Mouse (Mus musculus) stomach, embryonic 14.5 days (tissue): ENCODE measurements around the gene Il31. TPM values are rescaled to one million over a fixed set of nuclear protein-coding genes. Genes with fewer than 3 reads are reported as not detected.
A peak's percentile ranks its signal among the peaks of the same experiment; 100 is the strongest.

Experiments used
- ATAC-seq: fragments of 200-750 bp; cut with Nextera tagmentation; 2 replicates; pipeline ENCODE4 v1.8.0; 2017; ENCODE audit warnings: low read depth, moderate TSS enrichment; ENCODE audit not compliant: insufficient number of reproducible peaks, insufficient read depth, low FRiP score
- H3K27ac ChIP-seq: fragments of 300-500 bp; sonication (generic); 2 replicates; pipeline ENCODE4 v1.5.1; 2014; ENCODE audit warnings: mild to moderate bottlenecking, low read length, moderate library complexity, mixed read lengths
- H3K27me3 ChIP-seq: fragments of 300-500 bp; sonication (generic); 2 replicates; pipeline ENCODE4 v1.6.1; 2014; ENCODE audit warnings: low read length, control low read depth, mixed read lengths; ENCODE audit not compliant: control insufficient read depth, insufficient read depth
- H3K36me3 ChIP-seq: fragments of 300-500 bp; sonication (generic); 2 replicates; pipeline ENCODE4 v1.6.1; 2014; ENCODE audit warnings: mild to moderate bottlenecking, control low read depth, low read length, moderate library complexity, mixed read lengths; ENCODE audit not compliant: control insufficient read depth, insufficient read depth
- H3K4me1 ChIP-seq: fragments of 300-500 bp; sonication (generic); 2 replicates; pipeline ENCODE4 v1.6.1; 2014; ENCODE audit warnings: low read length, control low read depth, mixed read lengths; ENCODE audit not compliant: control insufficient read depth, insufficient read depth
- H3K4me2 ChIP-seq: fragments of 300-500 bp; sonication (generic); replicated peaks from 2 replicates; pipeline ENCODE4 v1.6.1; 2014; ENCODE audit warnings: low read depth, low read length, control low read depth
- H3K4me3 ChIP-seq: fragments of 300-500 bp; sonication (generic); 2 replicates; pipeline ENCODE4 v1.5.1; 2014; ENCODE audit warnings: low read depth, low read length, control low read depth
- H3K9ac ChIP-seq: fragments of 300-500 bp; sonication (generic); replicated peaks from 2 replicates; pipeline ENCODE4 v1.6.1; 2014; ENCODE audit warnings: low read depth, mild to moderate bottlenecking, control low read depth, low read length, moderate library complexity, mixed read lengths
- H3K9me3 ChIP-seq: fragments of 300-500 bp; sonication (generic); 2 replicates; pipeline ENCODE4 v1.6.1; 2016; ENCODE audit warnings: low read depth, low read length, control low read depth; ENCODE audit not compliant: control insufficient read depth
- WGBS: fragments of 180-500 bp; shearing (Covaris S2); extraction: QIAGEN DNeasy Blood & Tissue Kit; methylation state at CpG from one replicate; pipeline ENCODE4 v1.1.7; 2014; 5-methylcytosine and 5-hydroxymethylcytosine counted together
- polyA plus RNA-seq: library from polyadenylated mRNA; unstranded; fragments of >200 nt; fragmentation: Nextera tagmentation; extraction: Ambion mirVana; gene quantifications from 2 replicates; pipeline ENCODE4 v1.2.1, GENCODE M21; 2014

The Il31 gene
- not detected in 2 replicates for polyA plus RNA-seq

DNA sequence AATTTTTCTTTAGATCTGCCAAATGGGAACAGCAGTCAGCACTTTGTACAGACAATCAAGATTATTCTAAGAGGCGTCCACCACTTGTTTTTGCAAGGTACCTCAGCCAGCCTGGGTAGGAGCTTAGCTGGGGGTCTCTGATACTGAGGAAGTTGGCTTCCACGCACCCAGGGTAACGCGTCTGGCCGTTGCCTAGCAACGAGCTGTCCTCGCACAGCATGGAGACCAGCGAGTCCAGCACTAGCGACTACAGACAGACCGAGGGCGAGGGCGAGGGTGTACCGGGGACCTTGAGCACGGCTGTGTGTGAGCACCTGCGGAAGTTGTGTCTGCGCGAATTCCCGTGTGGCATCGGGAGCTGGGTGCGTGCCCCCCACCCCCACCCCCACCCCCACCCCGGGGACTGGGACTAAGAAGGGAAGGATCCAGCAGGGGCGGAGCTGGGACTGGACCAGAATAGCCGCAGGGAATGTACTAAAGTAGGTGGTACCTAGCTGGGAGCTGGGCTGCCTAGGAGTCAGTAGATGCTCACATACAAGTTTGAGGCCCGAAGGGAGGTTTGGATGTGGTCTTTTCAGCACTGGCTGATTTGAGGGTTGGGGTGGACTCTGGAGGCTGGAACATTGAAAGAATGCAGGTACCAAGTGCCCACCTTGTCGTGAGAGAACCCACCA is at the start of gene Il31, which contains the start of gene Lrrc43:
Il31 (minus strand) TSS at position 378 of the 674 bp plus-strand sequence.
Lrrc43 (plus strand) TSS at position 194 of the 674 bp plus-strand sequence.
- 10% methylated on average over 25 of the region's 25 CpGs for WGBS
- peak within 1 kb of the TSS; percentile 35 for H3K4me2 ChIP-seq
- no peaks in the 10 kb centered on the region for H3K36me3 ChIP-seq
- ATAC-seq = no peak; the same call in 1 of the 2 replicates
- H3K9me3 ChIP-seq = no peaks in the 10 kb centered on the region
- H3K4me1 ChIP-seq = peaks cover 9% of the 10 kb centered on the region
- no peak within 1 kb of the TSS for H3K9ac ChIP-seq
- no peak within 1 kb of the TSS for H3K27ac ChIP-seq
- H3K4me3 ChIP-seq = no peak within 1 kb of the TSS
- no peaks in the 10 kb centered on the region for H3K27me3 ChIP-seq

GRCm38 (mm10) chr5:123533801-123534200 is 44.5 kb upstream of the Il31 start:
- Histone ChIP-seq H3K4me1 (no peaks in the 10 kb centered on the region), H3K27me3 (no peaks in the 10 kb centered on the region), H3K4me3 (no peak overlapping the region), H3K27ac (no peak overlapping the region), H3K4me2 (no peak overlapping the region), H3K9me3 (no peaks in the 10 kb centered on the region), H3K9ac (no peak overlapping the region), H3K36me3 (peaks cover 27% of the 10 kb centered on the region)
- WGBS = 90% methylated on average over 10 of the region's 10 CpGs
- ATAC-seq = no peak

GRCm38 (mm10) chr5:123530056-123530455 is 40.8 kb upstream of the Il31 start:
- peaks cover 23% of the 10 kb centered on the region for H3K36me3 ChIP-seq

DNA sequence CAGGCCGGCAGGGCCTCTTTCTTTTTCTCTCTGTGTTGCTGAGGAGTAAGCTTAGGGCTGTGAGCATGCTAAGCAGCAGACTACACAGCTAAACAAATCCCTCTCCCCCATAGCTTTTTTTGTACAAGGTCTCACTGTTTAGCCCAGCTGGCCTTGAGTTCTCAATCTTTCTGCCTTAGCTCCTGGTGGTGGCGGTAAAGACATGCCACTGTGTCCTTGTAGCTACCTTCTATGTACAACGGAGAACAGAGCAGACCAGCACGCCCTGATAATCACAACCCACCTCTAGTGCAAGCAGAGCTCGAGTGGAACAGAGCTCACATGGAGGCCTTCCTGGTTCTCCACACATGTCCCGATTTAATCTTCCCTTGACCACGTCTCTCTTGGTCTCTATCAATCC is 39.4 kb upstream of the Il31 start:
- Histone ChIP-seq H3K27ac (no peak overlapping the region), H3K27me3 (no peaks in the 10 kb centered on the region), H3K4me3 (no peak overlapping the region), H3K9me3 (no peaks in the 10 kb centered on the region), H3K4me1 (peaks cover 3% of the 10 kb centered on the region; the same call in 1 of the 2 replicates), H3K9ac (no peak overlapping the region), H3K36me3 (peaks cover 23% of the 10 kb centered on the region), H3K4me2 (no peak overlapping the region)
- 74% methylated on average over 7 of the region's 7 CpGs for WGBS
- no peak for ATAC-seq

More at GRCm38 (mm10) chr5:123530056-123530455, 40.8 kb upstream of the Il31 start:
- no peak for ATAC-seq
- no peaks in the 10 kb centered on the region for H3K4me1 ChIP-seq
- no peaks in the 10 kb centered on the region for H3K9me3 ChIP-seq
- 86% methylated on average over 8 of the region's 8 CpGs for WGBS
- no peak overlapping the region for H3K4me3 ChIP-seq
- H3K27me3 ChIP-seq = no peaks in the 10 kb centered on the region
- no peak overlapping the region for H3K9ac ChIP-seq
- H3K4me2 ChIP-seq = no peak overlapping the region
- no peak overlapping the region for H3K27ac ChIP-seq

- Histone ChIP-seq H3K27me3 (no peaks in the 10 kb centered on the region), H3K36me3 (peaks cover 8% of the 10 kb centered on the region; the same call in 1 of the 2 replicates), H3K27ac (no peak overlapping the region), H3K4me3 (no peak overlapping the region), H3K9me3 (no peaks in the 10 kb centered on the region), H3K4me1 (peaks cover 7% of the 10 kb centered on the region), H3K4me2 (no peak overlapping the region), H3K9ac (no peak overlapping the region)
- whole genome bisulfite sequencing = 90% methylated on average over 9 of the region's 9 CpGs
- no peak for ATAC-seq
Observed at GRCm38 (mm10) chr5:123525916-123526495, 36.7 kb upstream of the Il31 start.

- 83% methylated on average over 7 of the region's 7 CpGs for WGBS
- no peak within 1 kb of the TSS for H3K9ac ChIP-seq
Observed at GRCm38 (mm10) chr5:123525281-123525680, 36.0 kb upstream of the Il31 start, which contains the start of gene Gm49027. TSS of gene Gm49027 (minus strand) at chr5:123525488.

GRCm38 (mm10) chr5:123524393-123524750 is 35.1 kb upstream of the Il31 start:
- ATAC-seq = peak; percentile 96
- Histone ChIP-seq H3K36me3 (no peaks in the 10 kb centered on the region; the same call in 1 of the 2 replicates), H3K9me3 (no peaks in the 10 kb centered on the region), H3K27me3 (no peaks in the 10 kb centered on the region), H3K27ac (no peak overlapping the region), H3K9ac (no peak overlapping the region), H3K4me3 (peak overlapping the region; percentile 78), H3K4me1 (peaks cover 9% of the 10 kb centered on the region), H3K4me2 (peak overlapping the region; percentile 43)
- under 1% methylated on average over 27 of the region's 27 CpGs for WGBS

More at GRCm38 (mm10) chr5:123525281-123525680, 36.0 kb upstream of the Il31 start, which contains the start of gene Gm49027:
- Histone ChIP-seq H3K36me3 (peaks cover 6% of the 10 kb centered on the region; the same call in 1 of the 2 replicates), H3K27ac (no peak within 1 kb of the TSS), H3K9me3 (no peaks in the 10 kb centered on the region), H3K27me3 (no peaks in the 10 kb centered on the region), H3K4me2 (peak within 1 kb of the TSS; percentile 43), H3K4me1 (peaks cover 7% of the 10 kb centered on the region), H3K4me3 (peak within 1 kb of the TSS; percentile 78)
- ATAC-seq = no peak

GRCm38 (mm10) chr5:123523692-123524392 is 34.6 kb upstream of the Il31 start, which contains the start of gene Diablo:
TSS of gene Diablo (minus strand) at chr5:123524176.
- peak within 1 kb of the TSS; percentile 96 for H3K4me2 ChIP-seq
- H3K9me3 ChIP-seq = no peaks in the 10 kb centered on the region
- under 1% methylated on average over 80 of the region's 82 CpGs for WGBS
- H3K36me3 ChIP-seq = no peaks in the 10 kb centered on the region; the same call in 1 of the 2 replicates
- no peak within 1 kb of the TSS for H3K27ac ChIP-seq
- H3K9ac ChIP-seq = peak within 1 kb of the TSS; percentile 66
- peaks cover 10% of the 10 kb centered on the region for H3K4me1 ChIP-seq
- ATAC-seq = peak; percentile 99
- H3K4me3 ChIP-seq = peak within 1 kb of the TSS; percentile 78
- no peaks in the 10 kb centered on the region for H3K27me3 ChIP-seq
